Mouse (Mus musculus) G1E (cell line): Measurements from ENCODE around the gene Mrpl9.

ENCODE experiments used
- CTCF ChIP-seq: IDR thresholded peaks from 2 replicates; pipeline ENCODE4 v1.5.1; 2012; ENCODE audit warnings: low read depth, low read length, inconsistent platforms, mixed read lengths
- GATA1 ChIP-seq: IDR thresholded peaks from 2 replicates; pipeline ENCODE4 v1.6.1; 2012; ENCODE audit warnings: borderline replicate concordance, low read length, inconsistent platforms, mixed read lengths
- POLR2AphosphoS5 ChIP-seq: IDR thresholded peaks from 2 replicates; pipeline ENCODE4 v1.6.1; 2012; ENCODE audit warnings: low read depth, low read length, inconsistent platforms; ENCODE audit not compliant: insufficient replicate concordance

DNA sequence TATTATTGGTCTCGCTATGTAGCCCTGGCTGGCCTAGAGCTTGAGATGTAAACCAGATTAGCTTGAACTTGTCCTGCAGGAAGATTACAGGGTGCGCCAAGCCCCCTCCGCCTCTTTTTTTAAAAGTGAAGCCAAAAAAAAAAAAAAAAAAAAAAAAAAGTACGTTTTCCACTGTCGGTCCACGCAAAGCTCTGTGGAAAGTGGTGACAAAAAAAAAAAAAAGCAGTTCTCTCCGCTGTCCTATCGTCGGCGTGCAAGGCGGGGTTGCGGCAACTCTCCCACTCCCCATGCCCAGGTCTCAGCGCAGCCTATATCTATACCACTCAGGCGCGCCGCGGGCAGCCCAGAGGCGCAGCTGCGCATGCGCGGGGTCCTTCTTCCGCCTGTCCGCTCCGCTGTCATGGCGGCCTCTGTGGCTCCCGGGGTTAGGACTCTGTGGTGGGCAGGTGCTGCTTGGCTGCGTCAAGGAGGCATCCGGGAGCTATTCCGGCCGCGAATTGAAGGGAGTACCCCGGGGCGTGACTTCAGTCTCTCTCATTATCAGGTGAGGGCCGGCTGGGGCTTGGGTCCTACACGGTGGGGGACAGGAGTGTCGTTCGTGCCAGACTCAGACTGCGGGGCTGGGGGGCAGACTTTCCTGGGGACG, at the start of gene Mrpl9:
- TF ChIP-seq CTCF = no peak
- TF ChIP-seq GATA1 = no peak
- TF ChIP-seq POLR2AphosphoS5 = no peak
